Comparison of ENCODE assay signal across 8 mouse cellular contexts in genomic region chr11:23771507-23772097, GRCm38 (mm10). TPM values are rescaled to one million over a fixed set of nuclear protein-coding genes. Genes with fewer than 3 reads are reported as not detected.
DNase-seq lines count a peak whose midpoint lies in the region; ATAC-seq and TF ChIP-seq lines count a peak whose summit lies in the region.

No protein-coding gene starts in this region.

- no peak for TF ChIP-seq CTCF in spleen, adult 2 months (IDR thresholded peaks at IDR 0.05; ENCODE audit: extremely low read depth, insufficient read depth, insufficient read length, insufficient replicate concordance)

- 9% methylated on average over 21 of the region's 21 CpGs for WGBS in spleen, adult 2 months
- WGBS in intestine, embryonic 15.5 days = 6% methylated on average over 21 of the region's 21 CpGs

- no peak for TF ChIP-seq POLR2A in spleen, adult 2 months (IDR thresholded peaks at IDR 0.05; ENCODE audit: low read depth, low read length)

- no peaks in the 10 kb centered on the region for H3K27me3 ChIP-seq in spleen, adult 2 months (ENCODE audit: control insufficient read depth, insufficient read depth, low read length)
- no peaks in the 10 kb centered on the region for H3K27me3 ChIP-seq in intestine, embryonic 15.5 days (replicated peaks)

- H3K36me3 ChIP-seq in spleen, adult 2 months (ENCODE audit: control insufficient read depth, insufficient read depth, low read length) = no peaks in the 10 kb centered on the region
- no peaks in the 10 kb centered on the region for H3K36me3 ChIP-seq in intestine, embryonic 15.5 days

- H3K27ac ChIP-seq in spleen, adult 2 months (ENCODE audit: insufficient read depth, low read length) = peak overlapping the region; percentile 100
- H3K27ac ChIP-seq in intestine, embryonic 15.5 days = peak overlapping the region; percentile 97

- peak overlapping the region; percentile 80 for H3K4me3 ChIP-seq in spleen, adult 2 months (ENCODE audit: extremely low read depth, insufficient read depth, insufficient read length)
- H3K4me3 ChIP-seq in intestine, embryonic 15.5 days (replicated peaks) = peak overlapping the region; percentile 76

- peak overlapping the region; percentile 74 for H3K4me2 ChIP-seq in intestine, embryonic 15.5 days (replicated peaks)

- peak overlapping the region; percentile 74 for H3K9ac ChIP-seq in intestine, embryonic 15.5 days

- DNase-seq in cerebellum, adult 8-10 months = peak; percentile 3
- DNase-seq in cerebellum, adult 9-11 months = no peak
- no peak for DNase-seq in spleen, adult 2 months (ENCODE audit: low read depth in 1 of 2, low spot score in 2 of 2)
- no peak for DNase-seq in spleen, adult 12 weeks (ENCODE audit: low spot score)
- DNase-seq in neural tube, embryonic 10.5 days (ENCODE audit: extremely low spot score, low spot score) = peak; percentile 13
- DNase-seq in right cerebral cortex, adult 2 months (ENCODE audit: low spot score in 2 of 2) = no peak
- DNase-seq in adipocyte (ENCODE audit: low spot score) = no peak

- no peaks in the 10 kb centered on the region for H3K9me3 ChIP-seq in intestine, embryonic 15.5 days

- ATAC-seq in intestine, embryonic 15.5 days = peak; percentile 33

- peaks cover 4% of the 10 kb centered on the region; the same call in 1 of the 2 replicates for H3K4me1 ChIP-seq in spleen, adult 2 months (ENCODE audit: control insufficient read depth, insufficient read depth, insufficient read length)
- no peaks in the 10 kb centered on the region for H3K4me1 ChIP-seq in intestine, embryonic 15.5 days (replicated peaks)

RNA-seq across cellular contexts. Expression of gene Rel, which starts 0.8 kb away (rescaled TPM):
- polyA plus RNA-seq in spleen, adult 2 months (2012; rRNA removed) = 12.4 and 13.6 TPM in 2 replicates
- 0.73 and 0.80 TPM in 2 replicates for polyA plus RNA-seq in intestine, embryonic 15.5 days (2015; fragmentation: Nextera tagmentation; extraction: Ambion mirVana)

Comparison
In these comparisons a context has a peak if more than half of its experiments do, and no peak if none do; other contexts are left out.
1. DNase-seq: peak in cerebellum, adult 8-10 months (single experiment) and neural tube, embryonic 10.5 days (single experiment); none in cerebellum, adult 9-11 months (single experiment), spleen, adult 2 months (0 of 2), spleen, adult 12 weeks (single experiment), right cerebral cortex, adult 2 months (0 of 2) and adipocyte (single experiment).